Mouse (Mus musculus): Measurements from ENCODE around the gene Inip.

DNA sequence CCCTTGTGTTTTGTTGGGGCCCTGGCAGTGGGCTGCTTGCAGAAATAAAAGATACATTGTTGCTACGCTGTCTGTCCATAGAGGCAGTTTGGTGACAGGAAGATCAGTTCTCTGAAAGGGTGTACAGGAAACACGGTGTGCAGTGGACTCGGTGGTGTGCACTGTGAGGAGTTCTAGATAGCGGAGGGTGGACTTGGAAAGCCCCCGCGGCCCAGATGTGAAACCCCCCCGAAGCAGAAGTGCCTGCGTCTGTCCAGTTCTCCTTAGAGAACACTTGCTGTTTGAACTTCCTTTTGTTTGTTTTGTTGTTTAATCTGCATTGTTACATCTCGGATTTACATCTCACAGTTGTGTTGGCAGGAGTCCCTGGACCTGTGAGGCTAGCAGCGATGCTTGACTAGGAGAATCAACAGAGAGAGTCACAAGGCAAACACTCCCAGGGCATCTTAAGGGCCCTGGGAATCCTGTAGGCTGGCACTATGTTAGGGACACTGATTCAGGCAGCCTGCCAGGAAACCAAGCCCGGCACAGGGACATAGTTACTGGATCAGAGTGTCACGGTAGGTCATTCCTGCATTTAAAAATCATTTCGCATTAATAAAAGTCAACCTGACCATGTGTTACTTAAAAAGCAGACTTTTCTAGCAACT lies 47.8 kb downstream of the Inip start:
- TF ChIP-seq CTCF (IDR thresholded peaks at IDR 0.05; ENCODE audit: low read depth) = no peak
- TF ChIP-seq EP300 (IDR thresholded peaks at IDR 0.05; ENCODE audit: low read depth) = no peak
